Mouse (Mus musculus) neural tube, embryonic 11.5 days (tissue): ENCODE results near the gene Satb2. TPM values are rescaled to one million over a fixed set of nuclear protein-coding genes. Genes with fewer than 3 reads are reported as not detected.

ENCODE experiments used
- ATAC-seq: fragments of 200-750 bp; cut with Nextera tagmentation; 2 replicates; pipeline ENCODE4 v1.8.0; 2017; ENCODE audit warnings: moderate number of reproducible peaks, mild to moderate bottlenecking, moderate TSS enrichment, moderate library complexity; ENCODE audit not compliant: insufficient read depth, low FRiP score, low TSS enrichment
- DNase-seq: peaks from one replicate; pipeline ENCODE4 v3.0.0-alpha.2; 2015; ENCODE audit warnings: low spot score
- H3K27ac ChIP-seq: fragments of 300-500 bp; sonication (generic); 2 replicates; pipeline ENCODE4 v1.5.1; 2014; ENCODE audit warnings: low read depth, mild to moderate bottlenecking, low read length
- H3K27me3 ChIP-seq: fragments of 300-500 bp; sonication (generic); 2 replicates; pipeline ENCODE4 v1.6.1; 2014; ENCODE audit warnings: mild to moderate bottlenecking, low read length, mixed read lengths; ENCODE audit not compliant: control insufficient read depth, insufficient read depth
- H3K36me3 ChIP-seq: fragments of 300-500 bp; sonication (generic); 2 replicates; pipeline ENCODE4 v1.6.1; 2014; ENCODE audit warnings: mild to moderate bottlenecking, low read length, moderate library complexity, mixed read lengths; ENCODE audit not compliant: control insufficient read depth, insufficient read depth
- H3K4me1 ChIP-seq: fragments of 300-500 bp; sonication (generic); 2 replicates; pipeline ENCODE4 v1.6.1; 2014; ENCODE audit warnings: low read length, mixed read lengths; ENCODE audit not compliant: control insufficient read depth, insufficient read depth
- H3K4me2 ChIP-seq: fragments of 300-500 bp; sonication (generic); 2 replicates; pipeline ENCODE4 v1.6.1; 2014; ENCODE audit warnings: low read depth, mild to moderate bottlenecking, moderate library complexity
- H3K4me3 ChIP-seq: fragments of 300-500 bp; sonication (generic); 2 replicates; pipeline ENCODE4 v1.5.1; 2014; ENCODE audit warnings: low read depth, low read length
- H3K9ac ChIP-seq: fragments of 300-500 bp; sonication (generic); 2 replicates; pipeline ENCODE4 v1.6.1; 2014; ENCODE audit warnings: mild to moderate bottlenecking, low read length
- H3K9me3 ChIP-seq: fragments of 300-500 bp; sonication (generic); 2 replicates; pipeline ENCODE4 v1.6.1; 2016; ENCODE audit warnings: low read length; ENCODE audit not compliant: control insufficient read depth
- WGBS: fragments of 180-500 bp; shearing (Covaris S2); extraction: QIAGEN DNeasy Blood & Tissue Kit; methylation state at CpG from one replicate; pipeline ENCODE4 v1.1.7; 2014; 5-methylcytosine and 5-hydroxymethylcytosine counted together
- polyA plus RNA-seq: library from polyadenylated mRNA; unstranded; fragments of >200 nt; fragmentation: Nextera tagmentation; extraction: Ambion mirVana; gene quantifications from 2 replicates; pipeline ENCODE4 v1.2.1, GENCODE M21; 2014

The Satb2 gene
- polyA plus RNA-seq, 1 experiment from 2014 or later = 1.5 TPM

- no peak overlapping the region for H3K9ac ChIP-seq
- WGBS = 73% methylated on average over 4 of the region's 4 CpGs
- DNase-seq = no peak
Observed at GRCm38 (mm10) chr1:56930096-56930495, 48.4 kb downstream of the Satb2 start.

GRCm38 (mm10) chr1:56928731-56929130 is 49.7 kb downstream of the Satb2 start:
- WGBS = 79% methylated on average over 9 of the region's 9 CpGs
- Histone ChIP-seq H3K36me3 (no peaks in the 10 kb centered on the region), H3K4me2 (no peak overlapping the region), H3K9ac (no peak overlapping the region), H3K4me3 (no peak overlapping the region), H3K4me1 (no peaks in the 10 kb centered on the region), H3K27me3 (no peaks in the 10 kb centered on the region), H3K9me3 (no peaks in the 10 kb centered on the region), H3K27ac (no peak overlapping the region)
- DNase-seq (no peak), ATAC-seq (no peak)

More at GRCm38 (mm10) chr1:56930096-56930495, 48.4 kb downstream of the Satb2 start:
- Histone ChIP-seq H3K4me1 (no peaks in the 10 kb centered on the region), H3K36me3 (no peaks in the 10 kb centered on the region), H3K9me3 (no peaks in the 10 kb centered on the region), H3K4me3 (no peak overlapping the region), H3K27me3 (no peaks in the 10 kb centered on the region), H3K4me2 (no peak overlapping the region), H3K27ac (no peak overlapping the region)
- ATAC-seq = no peak

GRCm38 (mm10) chr1:56920472-56920871 is 58.0 kb downstream of the Satb2 start:
- ATAC-seq (no peak), DNase-seq (no peak)
- Histone ChIP-seq H3K27ac (no peak overlapping the region), H3K4me2 (no peak overlapping the region), H3K4me1 (no peaks in the 10 kb centered on the region), H3K9ac (no peak overlapping the region), H3K36me3 (no peaks in the 10 kb centered on the region), H3K9me3 (no peaks in the 10 kb centered on the region), H3K27me3 (no peaks in the 10 kb centered on the region), H3K4me3 (no peak overlapping the region)
- 90% methylated on average over 8 of the region's 8 CpGs for WGBS

- ATAC-seq (no peak), DNase-seq (no peak)
- Histone ChIP-seq H3K4me2 (no peak overlapping the region), H3K4me1 (no peaks in the 10 kb centered on the region), H3K9me3 (no peaks in the 10 kb centered on the region), H3K9ac (no peak overlapping the region), H3K36me3 (no peaks in the 10 kb centered on the region), H3K27me3 (no peaks in the 10 kb centered on the region), H3K27ac (no peak overlapping the region), H3K4me3 (no peak overlapping the region)
- 87% methylated on average over 6 of the region's 6 CpGs for WGBS
Observed at GRCm38 (mm10) chr1:56914279-56914678, 64.2 kb downstream of the Satb2 start.

- H3K9me3 ChIP-seq = no peaks in the 10 kb centered on the region
- 0 out of 2 replicates have a peak, but pooled peaks cover 4% of the 10 kb centered on the region for H3K4me1 ChIP-seq
- H3K27ac ChIP-seq = no peak overlapping the region
- no peak overlapping the region for H3K4me2 ChIP-seq
- no peak overlapping the region for H3K4me3 ChIP-seq
- DNase-seq (no peak), ATAC-seq (no peak)
- 85% methylated on average over 3 of the region's 3 CpGs for WGBS
- H3K27me3 ChIP-seq = no peaks in the 10 kb centered on the region
- H3K9ac ChIP-seq = no peak overlapping the region
- H3K36me3 ChIP-seq = no peaks in the 10 kb centered on the region
Observed at GRCm38 (mm10) chr1:56900706-56901287, 77.7 kb downstream of the Satb2 start.

GRCm38 (mm10) chr1:56900187-56900586 is 78.3 kb downstream of the Satb2 start:
- Histone ChIP-seq H3K4me3 (no peak overlapping the region), H3K27me3 (no peaks in the 10 kb centered on the region), H3K9ac (no peak overlapping the region), H3K4me2 (no peak overlapping the region), H3K4me1 (0 out of 2 replicates have a peak, but pooled peaks cover 4% of the 10 kb centered on the region), H3K27ac (no peak overlapping the region), H3K36me3 (no peaks in the 10 kb centered on the region), H3K9me3 (no peaks in the 10 kb centered on the region)
- no peak for ATAC-seq
- DNase-seq = no peak
- 90% methylated on average over 9 of the region's 9 CpGs for WGBS

- peak overlapping the region; percentile 17 for H3K4me2 ChIP-seq
- H3K36me3 ChIP-seq = no peaks in the 10 kb centered on the region
- WGBS = 37% methylated on average over 13 of the region's 13 CpGs
- no peak overlapping the region for H3K4me3 ChIP-seq
- H3K4me1 ChIP-seq = 0 out of 2 replicates have a peak, but pooled peaks cover 4% of the 10 kb centered on the region
- H3K9ac ChIP-seq = no peak overlapping the region
- H3K27me3 ChIP-seq = no peaks in the 10 kb centered on the region
- no peak for DNase-seq
- no peak for ATAC-seq
- no peak overlapping the region for H3K27ac ChIP-seq
- H3K9me3 ChIP-seq = no peaks in the 10 kb centered on the region
Observed at GRCm38 (mm10) chr1:56898606-56899396, 79.6 kb downstream of the Satb2 start.

- no peak overlapping the region for H3K4me3 ChIP-seq
- no peaks in the 10 kb centered on the region for H3K36me3 ChIP-seq
- ATAC-seq (no peak), DNase-seq (no peak)
- H3K9ac ChIP-seq = no peak overlapping the region
- no peak overlapping the region for H3K4me2 ChIP-seq
- no peak overlapping the region for H3K27ac ChIP-seq
- WGBS = 90% methylated on average over 8 of the region's 8 CpGs
- H3K9me3 ChIP-seq = no peaks in the 10 kb centered on the region
- H3K4me1 ChIP-seq = 0 out of 2 replicates have a peak, but pooled peaks cover 4% of the 10 kb centered on the region
- no peaks in the 10 kb centered on the region for H3K27me3 ChIP-seq
Observed at GRCm38 (mm10) chr1:56897492-56898180, 80.8 kb downstream of the Satb2 start.
